Mouse (Mus musculus): Measurements from ENCODE around the gene Hpcal4.
A peak's percentile ranks its signal among the peaks of the same experiment; 100 is the strongest.
"Not testable (repeated sequence)": the region's sequence is repeated elsewhere in the genome, so short reads cannot be mapped to it uniquely, and the experiment has no call there.

Hpcal4 gene

GRCm38 (mm10) chr4:123182328-123183238, at the start of gene Hpcal4:
Gene Hpcal4, plus strand, starts transcription at chr4:123183227.
- no peak for DNase-seq (ENCODE audit: low read depth, low spot score)

DNA sequence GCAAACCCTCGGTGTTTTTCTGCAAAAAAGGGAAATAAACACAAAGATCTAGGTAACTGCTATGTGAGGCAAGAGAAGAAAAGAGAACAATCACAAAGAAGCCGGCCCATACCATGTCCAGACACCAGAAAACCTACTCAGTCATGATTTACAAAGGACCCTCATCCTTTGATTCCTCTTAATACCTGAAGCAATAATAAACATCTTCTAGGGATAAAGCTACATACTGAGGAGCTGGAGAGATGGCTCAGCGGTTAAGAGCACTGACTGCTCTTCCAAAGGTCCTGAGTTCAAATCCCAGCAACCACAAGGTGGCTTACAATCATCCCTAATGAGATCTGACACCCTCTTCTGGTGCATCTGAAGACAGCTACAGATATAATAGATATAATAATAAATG, 45.5 kb upstream of the Hpcal4 start:
- DNase-seq (ENCODE audit: low read depth, low spot score): no peak

GRCm38 (mm10) chr4:123139513-123140154, 43.4 kb upstream of the Hpcal4 start, which contains the start of gene Ppie:
Gene Ppie, minus strand, starts transcription at chr4:123139951.
- peak; percentile 74 for DNase-seq (ENCODE audit: low read depth, low spot score)

- DNase-seq (ENCODE audit: low read depth, low spot score): no peak
Measured at GRCm38 (mm10) chr4:123147446-123148150, 35.4 kb upstream of the Hpcal4 start.

DNA sequence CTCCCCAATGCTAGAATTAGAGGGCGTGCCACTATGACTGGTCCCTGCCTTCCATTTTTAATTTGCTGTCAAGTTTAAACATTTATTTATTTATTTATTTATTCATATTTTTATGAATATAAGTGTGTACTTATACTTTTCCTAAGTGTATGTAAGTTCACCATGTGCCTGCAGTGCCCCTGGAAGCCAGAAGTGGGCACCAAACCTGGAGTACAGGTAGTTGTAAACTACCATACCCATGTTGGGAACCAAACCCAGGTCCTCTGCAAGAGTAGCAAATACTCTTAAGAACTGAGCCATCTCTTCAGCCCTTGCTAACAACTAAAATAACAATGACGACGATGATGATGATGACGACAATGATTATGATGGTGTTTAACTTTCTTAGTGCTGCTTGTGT, 31.0 kb upstream of the Hpcal4 start:
- no peak for DNase-seq (ENCODE audit: low read depth, low spot score)

GRCm38 (mm10) chr4:123152976-123153375, 30.1 kb upstream of the Hpcal4 start:
- no peak for DNase-seq (ENCODE audit: low read depth, low spot score)

- peak; percentile 38 for DNase-seq (ENCODE audit: low read depth, low spot score)
Measured at GRCm38 (mm10) chr4:123155004-123155403, 28.0 kb upstream of the Hpcal4 start.

DNA sequence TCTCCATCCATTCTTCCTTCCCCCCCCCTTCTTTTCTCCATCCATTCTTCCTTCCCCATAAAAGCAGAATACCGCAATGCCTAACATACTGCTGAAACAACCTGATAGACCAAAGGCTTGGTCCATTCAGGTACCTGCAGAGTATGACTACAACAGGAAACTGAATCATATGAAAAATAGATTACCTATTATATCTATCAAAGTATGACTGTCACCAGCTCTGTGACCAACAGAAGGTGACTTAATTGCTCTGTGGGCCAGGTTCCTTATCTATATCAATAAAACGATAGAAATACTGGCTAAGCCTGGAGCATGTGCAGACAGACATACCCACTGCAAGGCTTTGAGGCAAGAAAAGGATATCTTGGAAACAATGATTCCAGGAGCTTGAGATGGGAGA, 27.6 kb upstream of the Hpcal4 start:
- DNase-seq (ENCODE audit: low read depth, low spot score): no peak

GRCm38 (mm10) chr4:123155840-123156239, 27.2 kb upstream of the Hpcal4 start:
- DNase-seq (ENCODE audit: low read depth, low spot score): no peak

DNA sequence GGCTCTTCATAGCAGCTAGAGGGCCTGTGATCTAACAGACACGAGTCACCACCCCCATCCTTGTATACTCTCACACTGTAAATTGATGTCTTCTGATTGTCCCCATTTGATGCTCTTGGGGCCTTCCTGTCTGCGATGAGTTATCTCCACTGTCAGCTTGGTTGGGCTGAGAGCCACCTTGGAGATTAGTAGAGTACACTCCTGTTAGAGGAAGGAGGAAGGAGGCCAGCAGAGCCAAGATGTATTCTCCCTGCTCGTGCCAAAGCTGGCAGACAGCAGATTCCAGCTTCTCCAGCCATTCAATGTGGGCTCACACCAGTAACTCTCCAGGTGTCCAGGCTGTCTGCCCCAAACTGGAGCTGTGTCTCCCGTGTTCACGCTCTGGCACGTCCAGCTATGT, 22.5 kb upstream of the Hpcal4 start:
- no peak for DNase-seq (ENCODE audit: low read depth, low spot score)

DNA sequence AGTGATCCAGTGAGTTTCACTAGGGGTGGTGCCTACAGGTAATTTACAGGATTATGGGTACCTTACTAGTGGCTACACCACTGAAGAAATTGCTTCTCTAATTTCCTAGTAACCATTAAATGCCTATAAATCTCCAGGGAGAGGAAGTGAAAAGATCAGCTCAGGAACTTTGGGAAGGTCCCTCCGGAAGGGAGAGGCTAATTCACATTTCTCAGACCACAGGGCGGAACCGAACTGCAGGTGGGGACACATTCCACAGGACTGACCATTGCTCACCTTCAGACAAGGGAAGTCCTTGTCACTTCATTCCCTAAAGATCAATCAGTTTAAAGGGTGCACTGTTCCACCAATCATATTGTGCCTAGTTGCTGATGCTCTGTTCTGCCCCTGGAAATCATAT, 21.8 kb upstream of the Hpcal4 start:
- not testable (repeated sequence) for DNase-seq (ENCODE audit: low read depth, low spot score)

DNA sequence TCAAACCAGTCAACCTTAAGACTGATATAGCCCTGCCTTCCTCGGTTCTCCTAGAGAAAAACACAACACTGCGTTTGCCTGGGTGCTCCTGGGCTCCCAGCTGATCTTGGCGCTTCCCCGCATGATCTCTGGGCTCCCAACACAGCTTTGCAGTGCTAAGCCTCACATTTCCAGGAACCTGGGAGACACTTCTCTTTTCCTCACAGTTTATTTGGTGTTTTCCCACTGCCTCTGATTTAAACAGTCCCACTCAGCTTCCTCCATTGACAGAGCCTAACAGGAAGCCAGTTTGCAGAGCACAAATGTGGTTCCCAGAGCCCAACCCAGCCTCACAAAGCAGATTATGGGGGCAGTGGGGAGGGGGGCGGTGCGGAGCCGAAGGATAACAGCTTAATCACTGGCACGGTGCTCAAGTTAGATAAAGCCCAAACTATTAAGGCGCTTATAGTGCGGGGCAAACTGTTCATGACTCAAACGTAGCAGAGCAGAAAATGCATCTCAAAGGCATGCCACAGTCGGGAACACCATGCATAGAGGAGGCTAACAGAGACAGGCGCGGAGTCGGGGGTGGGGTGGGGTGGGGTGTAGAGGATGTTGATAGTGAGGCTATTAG, 20.6 kb upstream of the Hpcal4 start:
- no peak for DNase-seq (ENCODE audit: low read depth, low spot score)

DNA sequence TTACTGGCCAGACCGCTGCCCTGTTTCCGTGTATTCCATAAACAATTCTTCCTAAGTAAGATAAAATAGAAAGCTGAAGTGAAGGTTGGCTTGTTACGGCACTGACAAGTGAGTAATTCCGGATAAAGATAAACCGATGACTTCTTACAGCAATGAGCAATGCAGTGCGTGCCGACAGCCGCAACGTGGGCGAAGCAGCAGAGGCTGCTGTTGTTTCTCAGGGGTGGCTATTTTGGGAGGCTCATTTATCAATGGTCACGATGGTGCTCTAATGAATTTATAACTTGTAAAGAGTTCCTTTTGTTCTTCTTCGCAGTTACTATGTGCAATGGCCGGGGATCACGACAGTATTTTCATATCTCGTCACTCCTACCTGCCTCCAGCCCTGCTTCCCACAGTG, 18.9 kb upstream of the Hpcal4 start:
- no peak for DNase-seq (ENCODE audit: low read depth, low spot score)

GRCm38 (mm10) chr4:123171811-123172210, 11.2 kb upstream of the Hpcal4 start:
- no peak for DNase-seq (ENCODE audit: low read depth, low spot score)

GRCm38 (mm10) chr4:123183239-123184056, 421 bp downstream of the Hpcal4 start:
- DNase-seq (ENCODE audit: low read depth, low spot score): peak; percentile 69

DNA sequence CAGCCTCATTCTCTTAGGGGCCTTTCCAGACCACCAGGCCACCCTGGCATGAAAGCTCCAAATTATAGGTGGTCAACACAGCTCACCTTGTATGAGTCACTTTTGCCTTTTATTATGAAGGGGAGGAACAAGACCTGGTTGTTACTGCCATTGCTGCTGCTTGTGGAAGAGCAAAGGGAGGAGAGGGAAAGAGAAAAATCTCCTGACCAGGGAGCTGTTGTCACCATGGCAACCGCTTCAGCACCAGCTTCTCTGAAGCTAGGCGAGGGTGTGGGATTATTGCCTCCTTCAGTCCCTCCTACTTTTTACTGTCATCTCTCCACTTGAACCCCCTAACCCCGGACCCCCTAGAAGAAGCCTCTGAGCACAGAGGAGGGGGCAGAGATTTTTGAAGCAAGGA, 1.8 kb downstream of the Hpcal4 start:
- DNase-seq (ENCODE audit: low read depth, low spot score): no peak

DNA sequence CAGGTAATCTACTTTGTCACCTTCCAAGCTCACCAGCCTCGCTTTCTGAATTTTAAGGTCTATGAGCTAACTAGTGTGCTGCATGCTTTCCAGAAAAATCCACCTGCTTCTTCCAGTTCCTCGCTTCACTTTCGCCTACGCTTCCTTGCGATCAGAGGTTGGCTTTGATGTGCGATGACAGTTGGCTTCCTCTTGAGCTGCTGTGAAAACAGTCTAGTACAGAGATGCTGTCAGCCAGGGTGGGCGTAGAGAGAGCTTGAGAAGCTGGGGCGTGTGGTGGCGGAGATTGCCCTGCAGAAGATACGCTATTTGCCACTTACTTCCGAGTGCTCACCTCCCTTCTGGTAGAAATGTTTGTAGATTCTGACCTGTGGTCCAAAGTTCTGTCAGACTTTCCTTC, 9.3 kb downstream of the Hpcal4 start:
- no peak for DNase-seq (ENCODE audit: low read depth, low spot score)

- DNase-seq (ENCODE audit: low read depth, low spot score): no peak
Measured at GRCm38 (mm10) chr4:123193791-123194190, 10.8 kb downstream of the Hpcal4 start.

- no peak for DNase-seq (ENCODE audit: low read depth, low spot score)
Measured at GRCm38 (mm10) chr4:123196695-123197094, 13.7 kb downstream of the Hpcal4 start.

DNA sequence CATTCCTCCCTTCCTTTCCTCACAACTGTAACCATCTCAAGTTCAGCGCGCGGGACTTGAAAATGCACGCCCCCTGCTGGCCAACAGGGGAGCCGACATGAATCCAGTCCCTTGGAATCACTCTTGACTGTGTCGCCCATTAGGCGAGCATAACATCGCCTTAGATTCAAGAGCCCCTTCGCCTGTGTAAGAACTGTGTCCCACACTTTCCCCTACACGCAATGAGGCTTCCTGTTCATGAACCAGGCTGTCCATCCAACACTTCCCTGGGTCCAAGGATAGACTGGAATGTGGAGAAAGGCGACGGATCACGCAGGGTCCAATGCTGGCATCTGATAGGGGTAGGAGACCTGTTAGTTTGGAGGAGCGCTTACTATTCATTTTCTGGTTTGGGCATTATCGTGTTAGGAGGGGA, 17.8 kb downstream of the Hpcal4 start:
- no peak for DNase-seq (ENCODE audit: low read depth, low spot score)
